Mouse (Mus musculus) embryonic facial prominence, embryonic 12.5 days (tissue): ENCODE results near the gene A230050P20Rik. TPM values are rescaled to one million over a fixed set of nuclear protein-coding genes. Genes with fewer than 3 reads are reported as not detected.

Experiments used
- ATAC-seq: fragments of 200-750 bp; cut with Nextera tagmentation; 2 replicates; pipeline ENCODE4 v1.8.0; 2017; ENCODE audit not compliant: insufficient number of reproducible peaks, insufficient read depth, low FRiP score, low TSS enrichment
- H3K27ac ChIP-seq: fragments of 300-500 bp; sonication (generic); 2 replicates; pipeline ENCODE4 v1.5.1; 2016; ENCODE audit warnings: mild to moderate bottlenecking
- H3K27me3 ChIP-seq: fragments of 300-500 bp; sonication (generic); 2 replicates; pipeline ENCODE4 v1.6.1; 2016; ENCODE audit warnings: mild to moderate bottlenecking, moderate library complexity
- H3K36me3 ChIP-seq: fragments of 300-500 bp; sonication (generic); 2 replicates; pipeline ENCODE4 v1.6.1; 2016; ENCODE audit warnings: mild to moderate bottlenecking
- H3K4me1 ChIP-seq: fragments of 300-500 bp; sonication (generic); 2 replicates; pipeline ENCODE4 v1.6.1; 2016
- H3K4me2 ChIP-seq: fragments of 300-500 bp; sonication (generic); replicated peaks from 2 replicates; pipeline ENCODE4 v1.6.1; 2016; ENCODE audit warnings: mild to moderate bottlenecking, moderate library complexity
- H3K4me3 ChIP-seq: fragments of 300-500 bp; sonication (generic); 2 replicates; pipeline ENCODE4 v1.5.1; 2016; ENCODE audit warnings: mild to moderate bottlenecking
- H3K9ac ChIP-seq: fragments of 300-500 bp; sonication (generic); 2 replicates; pipeline ENCODE4 v1.6.1; 2016; ENCODE audit warnings: mild to moderate bottlenecking, moderate library complexity
- H3K9me3 ChIP-seq: fragments of 300-500 bp; sonication (generic); 2 replicates; pipeline ENCODE4 v1.6.1; 2016; ENCODE audit warnings: mild to moderate bottlenecking, moderate library complexity
- WGBS: fragments of 180-500 bp; shearing (Covaris S2); methylation state at CpG from one replicate; pipeline ENCODE4 v1.1.7; 2016; 5-methylcytosine and 5-hydroxymethylcytosine counted together
- polyA plus RNA-seq: library from polyadenylated mRNA; unstranded; fragments of >200 nt; fragmentation: Nextera tagmentation; extraction: Ambion mirVana; gene quantifications from 2 replicates; pipeline ENCODE4 v1.2.1, GENCODE M21; 2016

The A230050P20Rik gene
- polyA plus RNA-seq, 1 experiment from 2014 or later, result 3.0 TPM

- H3K27ac ChIP-seq, result no peak overlapping the region
- H3K4me3 ChIP-seq, result no peak overlapping the region
- H3K4me2 ChIP-seq, result no peak overlapping the region
- no peaks in the 10 kb centered on the region for H3K36me3 ChIP-seq
- no peaks in the 10 kb centered on the region for H3K9me3 ChIP-seq
- no peaks in the 10 kb centered on the region for H3K4me1 ChIP-seq
- no peak overlapping the region for H3K9ac ChIP-seq
- H3K27me3 ChIP-seq, result no peaks in the 10 kb centered on the region
- no peak for ATAC-seq
- WGBS, result 33% methylated on average over 2 of the region's 2 CpGs
These were observed 25.8 kb upstream of the A230050P20Rik start for GRCm38 (mm10) chr9:20842670-20843069.

- 76% methylated on average over 2 of the region's 2 CpGs for WGBS
- H3K27ac ChIP-seq, result no peak overlapping the region
- H3K9me3 ChIP-seq, result no peaks in the 10 kb centered on the region
- no peak overlapping the region for H3K4me2 ChIP-seq
- no peak overlapping the region for H3K4me3 ChIP-seq
- H3K27me3 ChIP-seq, result no peaks in the 10 kb centered on the region
- ATAC-seq, result no peak
- no peaks in the 10 kb centered on the region for H3K36me3 ChIP-seq
- no peaks in the 10 kb centered on the region for H3K4me1 ChIP-seq
- no peak overlapping the region for H3K9ac ChIP-seq
These were observed 18.3 kb upstream of the A230050P20Rik start for GRCm38 (mm10) chr9:20850179-20850578.

GRCm38 (mm10) chr9:20857131-20857530, 11.3 kb upstream of the A230050P20Rik start:
- no peak overlapping the region for H3K9ac ChIP-seq
- H3K4me1 ChIP-seq, result no peaks in the 10 kb centered on the region
- no peaks in the 10 kb centered on the region for H3K36me3 ChIP-seq
- H3K9me3 ChIP-seq, result no peaks in the 10 kb centered on the region
- H3K4me3 ChIP-seq, result no peak overlapping the region
- no peak overlapping the region for H3K27ac ChIP-seq
- 0 out of 2 replicates have a peak, but pooled peaks have one; percentile 50 for ATAC-seq
- no peak overlapping the region for H3K4me2 ChIP-seq
- no peaks in the 10 kb centered on the region; the same call in 1 of the 2 replicates for H3K27me3 ChIP-seq
- 11% methylated on average over 6 of the region's 6 CpGs for WGBS

GRCm38 (mm10) chr9:20859926-20860325, 8.5 kb upstream of the A230050P20Rik start:
- Histone ChIP-seq H3K9ac (no peak overlapping the region), H3K27ac (no peak overlapping the region), H3K4me1 (no peaks in the 10 kb centered on the region), H3K4me2 (no peak overlapping the region), H3K27me3 (no peaks in the 10 kb centered on the region; the same call in 1 of the 2 replicates), H3K9me3 (no peaks in the 10 kb centered on the region), H3K36me3 (no peaks in the 10 kb centered on the region), H3K4me3 (no peak overlapping the region)
- no peak for ATAC-seq
- WGBS, result 45% methylated on average over 6 of the region's 6 CpGs

GRCm38 (mm10) chr9:20861821-20862220, 6.6 kb upstream of the A230050P20Rik start:
- Histone ChIP-seq H3K4me1 (no peaks in the 10 kb centered on the region), H3K4me3 (no peak overlapping the region), H3K9ac (no peak overlapping the region), H3K36me3 (no peaks in the 10 kb centered on the region), H3K4me2 (no peak overlapping the region), H3K27me3 (no peaks in the 10 kb centered on the region; the same call in 1 of the 2 replicates), H3K9me3 (no peaks in the 10 kb centered on the region), H3K27ac (no peak overlapping the region)
- no peak for ATAC-seq
- 10% methylated on average over 4 of the region's 4 CpGs for WGBS

GRCm38 (mm10) chr9:20862225-20862624, 6.2 kb upstream of the A230050P20Rik start:
- Histone ChIP-seq H3K9me3 (no peaks in the 10 kb centered on the region), H3K4me1 (no peaks in the 10 kb centered on the region), H3K4me2 (no peak overlapping the region), H3K9ac (no peak overlapping the region), H3K27me3 (peaks cover under 1% of the 10 kb centered on the region), H3K27ac (no peak overlapping the region), H3K4me3 (no peak overlapping the region), H3K36me3 (no peaks in the 10 kb centered on the region)
- WGBS, result 58% methylated on average over 4 of the region's 4 CpGs
- no peak for ATAC-seq

- 59% methylated on average over 3 of the region's 3 CpGs for WGBS
- Histone ChIP-seq H3K27ac (no peak overlapping the region), H3K27me3 (peaks cover 45% of the 10 kb centered on the region), H3K36me3 (no peaks in the 10 kb centered on the region), H3K9ac (no peak overlapping the region), H3K9me3 (no peaks in the 10 kb centered on the region), H3K4me3 (no peak overlapping the region), H3K4me1 (no peaks in the 10 kb centered on the region), H3K4me2 (no peak overlapping the region)
- no peak for ATAC-seq
These were observed 1.6 kb upstream of the A230050P20Rik start for GRCm38 (mm10) chr9:20866879-20867278.

- no peak overlapping the region for H3K27ac ChIP-seq
- peak overlapping the region; percentile 49 for H3K4me2 ChIP-seq
- peaks cover 45% of the 10 kb centered on the region for H3K27me3 ChIP-seq
- no peaks in the 10 kb centered on the region for H3K36me3 ChIP-seq
- H3K9ac ChIP-seq, result no peak overlapping the region
- H3K4me1 ChIP-seq, result no peaks in the 10 kb centered on the region
- H3K4me3 ChIP-seq, result peak overlapping the region; percentile 38
- no peaks in the 10 kb centered on the region for H3K9me3 ChIP-seq
- WGBS, result 4% methylated on average over 19 of the region's 19 CpGs
- ATAC-seq, result no peak
These were observed 804 bp downstream of the A230050P20Rik start for GRCm38 (mm10) chr9:20869246-20869645.

- no peaks in the 10 kb centered on the region for H3K36me3 ChIP-seq
- peaks cover 45% of the 10 kb centered on the region for H3K27me3 ChIP-seq
- ATAC-seq, result no peak
- no peak overlapping the region for H3K27ac ChIP-seq
- H3K9me3 ChIP-seq, result no peaks in the 10 kb centered on the region
- 70% methylated on average over 12 of the region's 12 CpGs for WGBS
- no peak overlapping the region for H3K9ac ChIP-seq
- no peak overlapping the region for H3K4me2 ChIP-seq
- no peak overlapping the region for H3K4me3 ChIP-seq
- H3K4me1 ChIP-seq, result no peaks in the 10 kb centered on the region
These were observed 2.0 kb downstream of the A230050P20Rik start for GRCm38 (mm10) chr9:20870211-20871173.

GRCm38 (mm10) chr9:20872991-20873390, 4.5 kb downstream of the A230050P20Rik start:
- 86% methylated on average over 10 of the region's 10 CpGs for WGBS
- Histone ChIP-seq H3K36me3 (no peaks in the 10 kb centered on the region), H3K4me2 (no peak overlapping the region), H3K9ac (no peak overlapping the region), H3K4me3 (no peak overlapping the region), H3K27ac (no peak overlapping the region), H3K27me3 (peaks cover 37% of the 10 kb centered on the region), H3K9me3 (no peaks in the 10 kb centered on the region), H3K4me1 (no peaks in the 10 kb centered on the region)
- ATAC-seq, result no peak

GRCm38 (mm10) chr9:20873521-20873920, 5.1 kb downstream of the A230050P20Rik start:
- Histone ChIP-seq H3K36me3 (no peaks in the 10 kb centered on the region), H3K27ac (no peak overlapping the region), H3K4me3 (no peak overlapping the region), H3K9ac (no peak overlapping the region), H3K9me3 (no peaks in the 10 kb centered on the region), H3K4me2 (no peak overlapping the region), H3K4me1 (no peaks in the 10 kb centered on the region), H3K27me3 (peaks cover 32% of the 10 kb centered on the region)
- WGBS, result 82% methylated on average over 12 of the region's 12 CpGs
- no peak for ATAC-seq
